Mouse (Mus musculus) myocyte (in vitro differentiated cells): ENCODE measurements at regions not wholly inside any gene's neighbourhood (a gene's known extent, or its start where the extent isn't known, plus 50 kb on each side); places are given as distances from the start of the nearest gene placed in this dataset.

ENCODE experiments used
- H3K27me3 ChIP-seq: one replicate; pipeline ENCODE4 v1.6.1; 2011; ENCODE audit not compliant: control insufficient read depth, insufficient read depth, insufficient read length
- H3K36me3 ChIP-seq: one replicate; pipeline ENCODE4 v1.6.1; 2011; ENCODE audit not compliant: control insufficient read depth, insufficient read depth
- H3K4me2 ChIP-seq: one replicate; pipeline ENCODE4 v1.6.1; 2011; ENCODE audit warnings: low read depth, control low read depth
- H3K4me3 ChIP-seq: one replicate; pipeline ENCODE4 v1.5.1; 2011; ENCODE audit warnings: mild to moderate bottlenecking, control low read depth, moderate library complexity
- H3K79me2 ChIP-seq: one replicate; pipeline ENCODE4 v1.6.1; 2011; ENCODE audit not compliant: control insufficient read depth, insufficient read depth
- H3ac ChIP-seq: one replicate; pipeline ENCODE4 v1.6.1; 2011; ENCODE audit not compliant: control insufficient read depth, insufficient read length
- CEBPB ChIP-seq: IDR thresholded peaks from 2 replicates; pipeline ENCODE4 v1.6.1; 2011; ENCODE audit warnings: mild to moderate bottlenecking, moderate library complexity; ENCODE audit not compliant: poor library complexity, insufficient read depth, severe bottlenecking
- E2F4 ChIP-seq: IDR thresholded peaks from one replicate; pipeline ENCODE4 v1.6.1; 2011; ENCODE audit warnings: mild to moderate bottlenecking, control low read depth, moderate library complexity; ENCODE audit not compliant: insufficient read depth
- MAX ChIP-seq: IDR thresholded peaks from one replicate; pipeline ENCODE4 v1.6.1; 2011; ENCODE audit warnings: low read depth, mild to moderate bottlenecking, control low read depth
- MYOD1 ChIP-seq, 3 experiments: IDR thresholded peaks; one replicate each; pipeline ENCODE4 v1.6.1; 2011; ENCODE audit warnings: control low read depth in 2 of 3, low read depth in 2 of 3, mild to moderate bottlenecking in 2 of 3, moderate library complexity in 1 of 3; ENCODE audit not compliant: insufficient read length in 2 of 3, control insufficient read depth in 1 of 3
- MYOG ChIP-seq, 3 experiments: IDR thresholded peaks; one replicate each; pipeline ENCODE4 v1.6.1; 2011; ENCODE audit warnings: control low read depth in 2 of 3, low read depth in 2 of 3, mild to moderate bottlenecking in 2 of 3; ENCODE audit not compliant: insufficient read length in 2 of 3, control insufficient read depth in 1 of 3, insufficient read depth in 1 of 3
- POLR2A ChIP-seq: IDR thresholded peaks from one replicate; pipeline ENCODE4 v1.6.1; 2011; ENCODE audit warnings: low read depth, mild to moderate bottlenecking, control low read depth, moderate library complexity; ENCODE audit not compliant: insufficient read length
- POLR2AphosphoS2 ChIP-seq: IDR thresholded peaks from one replicate; pipeline ENCODE4 v1.6.1; 2011; ENCODE audit warnings: low read depth, control low read depth; ENCODE audit not compliant: insufficient read length
- REST ChIP-seq: IDR thresholded peaks from one replicate; pipeline ENCODE4 v1.6.1; 2011; ENCODE audit warnings: mild to moderate bottlenecking, control low read depth, moderate library complexity; ENCODE audit not compliant: insufficient read depth, insufficient read length
- SRF ChIP-seq: IDR thresholded peaks from one replicate; pipeline ENCODE4 v1.6.1; 2011; ENCODE audit warnings: low read depth; ENCODE audit not compliant: control insufficient read depth, insufficient read length
- TCF12 ChIP-seq: IDR thresholded peaks from one replicate; pipeline ENCODE4 v1.6.1; 2011; ENCODE audit warnings: mild to moderate bottlenecking, control low read depth; ENCODE audit not compliant: poor library complexity, insufficient read depth, severe bottlenecking
- TCF3 ChIP-seq: IDR thresholded peaks from one replicate; pipeline ENCODE4 v1.6.1; 2011; ENCODE audit warnings: low read depth, control low read depth; ENCODE audit not compliant: insufficient read length
- USF1 ChIP-seq: IDR thresholded peaks from one replicate; pipeline ENCODE4 v1.6.1; 2011; ENCODE audit warnings: low read depth, mild to moderate bottlenecking, control low read depth, moderate library complexity

GRCm38 (mm10) chr3:105372371-105372828, 79.7 kb upstream of the Kcnd3 start:
- TF ChIP-seq USF1 (no peak), MYOG (IDR thresholded peaks at IDR 0.05; ENCODE audit: control insufficient read depth in 1 of 3, insufficient read depth in 1 of 3, insufficient read length in 2 of 3, low read depth in 2 of 3) (no peak), TCF12 (no peak), CEBPB (no peak), SRF (no peak), REST (no peak)
- no peaks in the 10 kb centered on the region for H3K36me3 ChIP-seq
- H3K79me2 ChIP-seq: no peaks in the 10 kb centered on the region
- no peak overlapping the region for H3K4me3 ChIP-seq
- H3K4me2 ChIP-seq: no peak overlapping the region
- H3ac ChIP-seq: no peak overlapping the region
- no peaks in the 10 kb centered on the region for H3K27me3 ChIP-seq

- H3ac ChIP-seq: no peak overlapping the region
- TF ChIP-seq REST (no peak), USF1 (no peak)
- H3K27me3 ChIP-seq: no peaks in the 10 kb centered on the region
Observed at GRCm38 (mm10) chr3:105374306-105374705, 77.8 kb upstream of the Kcnd3 start.

GRCm38 (mm10) chr3:105374836-105375235, 77.3 kb upstream of the Kcnd3 start:
- Histone ChIP-seq H3K36me3 (no peaks in the 10 kb centered on the region), H3K4me2 (no peak overlapping the region), H3ac (no peak overlapping the region), H3K27me3 (no peaks in the 10 kb centered on the region), H3K79me2 (no peaks in the 10 kb centered on the region), H3K4me3 (no peak overlapping the region)
- TF ChIP-seq POLR2AphosphoS2: no peak
- TF ChIP-seq TCF3: no peak
- no peak for TF ChIP-seq SRF
- TF ChIP-seq TCF12: no peak
- no peak for TF ChIP-seq MYOD1 (IDR thresholded peaks at IDR 0.05; ENCODE audit: control insufficient read depth in 1 of 3, insufficient read length in 2 of 3, low read depth in 2 of 3)
- no peak for TF ChIP-seq USF1
- no peak for TF ChIP-seq CEBPB
- no peak for TF ChIP-seq MAX
- no peak for TF ChIP-seq E2F4
- no peak for TF ChIP-seq MYOG (IDR thresholded peaks at IDR 0.05; ENCODE audit: control insufficient read depth in 1 of 3, insufficient read depth in 1 of 3, insufficient read length in 2 of 3, low read depth in 2 of 3)
- no peak for TF ChIP-seq REST
- no peak for TF ChIP-seq POLR2A

More at GRCm38 (mm10) chr3:105374306-105374705, 77.8 kb upstream of the Kcnd3 start:
- Histone ChIP-seq H3K36me3 (no peaks in the 10 kb centered on the region), H3K79me2 (no peaks in the 10 kb centered on the region), H3K4me3 (no peak overlapping the region), H3K4me2 (no peak overlapping the region)

- no peak for TF ChIP-seq POLR2A
- TF ChIP-seq TCF3: no peak
- H3K36me3 ChIP-seq: no peaks in the 10 kb centered on the region
- H3K27me3 ChIP-seq: no peaks in the 10 kb centered on the region
- H3K79me2 ChIP-seq: no peaks in the 10 kb centered on the region
- no peak overlapping the region for H3K4me3 ChIP-seq
- H3K4me2 ChIP-seq: no peak overlapping the region
- H3ac ChIP-seq: no peak overlapping the region
Observed at GRCm38 (mm10) chr3:105375383-105375782, 76.7 kb upstream of the Kcnd3 start.

GRCm38 (mm10) chr3:105375820-105376219, 76.3 kb upstream of the Kcnd3 start:
- no peaks in the 10 kb centered on the region for H3K27me3 ChIP-seq
- no peak for TF ChIP-seq SRF
- TF ChIP-seq CEBPB: no peak
- no peak for TF ChIP-seq MYOG (IDR thresholded peaks at IDR 0.05; ENCODE audit: control insufficient read depth in 1 of 3, insufficient read depth in 1 of 3, insufficient read length in 2 of 3, low read depth in 2 of 3)
- no peak for TF ChIP-seq POLR2A
- TF ChIP-seq REST: no peak
- TF ChIP-seq E2F4: no peak
- TF ChIP-seq TCF3: no peak
- no peak for TF ChIP-seq TCF12
- no peak for TF ChIP-seq POLR2AphosphoS2
- TF ChIP-seq MAX: no peak
- TF ChIP-seq MYOD1 (IDR thresholded peaks at IDR 0.05; ENCODE audit: control insufficient read depth in 1 of 3, insufficient read length in 2 of 3, low read depth in 2 of 3): no peak
- no peak for TF ChIP-seq USF1
- H3K4me3 ChIP-seq: no peak overlapping the region
- H3K79me2 ChIP-seq: no peaks in the 10 kb centered on the region
- no peak overlapping the region for H3K4me2 ChIP-seq
- no peak overlapping the region for H3ac ChIP-seq
- H3K36me3 ChIP-seq: no peaks in the 10 kb centered on the region
